Mouse (Mus musculus) forebrain, embryonic 16.5 days (tissue): ENCODE measurements around the gene Elmo1. TPM values are rescaled to one million over a fixed set of nuclear protein-coding genes. Genes with fewer than 3 reads are reported as not detected.
A peak's percentile ranks its signal among the peaks of the same experiment; 100 is the strongest.

Experiments
- ATAC-seq: fragments of 200-750 bp; cut with Nextera tagmentation; 2 replicates; pipeline ENCODE4 v1.8.0; 2017; ENCODE audit warnings: mild to moderate bottlenecking, moderate library complexity
- H3K27ac ChIP-seq: fragments of 300-500 bp; sonication (generic); 2 replicates; pipeline ENCODE4 v1.5.1; 2014; ENCODE audit warnings: low read length, control low read depth
- H3K27me3 ChIP-seq: fragments of 300-500 bp; sonication (generic); replicated peaks from 2 replicates; pipeline ENCODE4 v1.6.1; 2014; ENCODE audit warnings: low read length; ENCODE audit not compliant: control insufficient read depth, insufficient read depth
- H3K36me3 ChIP-seq: fragments of 300-500 bp; sonication (generic); 2 replicates; pipeline ENCODE4 v1.6.1; 2014; ENCODE audit not compliant: control insufficient read depth, insufficient read depth
- H3K4me1 ChIP-seq: fragments of 300-500 bp; sonication (generic); replicated peaks from 2 replicates; pipeline ENCODE4 v1.6.1; 2014; ENCODE audit warnings: low read length; ENCODE audit not compliant: control insufficient read depth, insufficient read depth
- H3K4me2 ChIP-seq: fragments of 300-500 bp; sonication (generic); 2 replicates; pipeline ENCODE4 v1.6.1; 2014; ENCODE audit warnings: mild to moderate bottlenecking, low read length, control low read depth
- H3K4me3 ChIP-seq: fragments of 300-500 bp; sonication (generic); replicated peaks from 2 replicates; pipeline ENCODE4 v1.5.1; 2014; ENCODE audit warnings: mild to moderate bottlenecking, low read length, control low read depth
- H3K9ac ChIP-seq: fragments of 300-500 bp; sonication (generic); replicated peaks from 2 replicates; pipeline ENCODE4 v1.6.1; 2014; ENCODE audit warnings: low read depth, low read length, control low read depth
- H3K9me3 ChIP-seq: fragments of 300-500 bp; sonication (generic); 2 replicates; pipeline ENCODE4 v1.6.1; 2016; ENCODE audit warnings: low read length; ENCODE audit not compliant: control insufficient read depth
- WGBS: fragments of 180-500 bp; shearing (Covaris S2); extraction: QIAGEN DNeasy Blood & Tissue Kit; methylation state at CpG from one replicate; pipeline ENCODE4 v1.1.7; 2014; 5-methylcytosine and 5-hydroxymethylcytosine counted together
- polyA plus RNA-seq: library from polyadenylated mRNA; unstranded; fragments of >200 nt; fragmentation: Nextera tagmentation; extraction: Ambion mirVana; gene quantifications from 2 replicates; pipeline ENCODE4 v1.2.1, GENCODE M21; 2015

Gene Elmo1
- polyA plus RNA-seq, 1 experiment from 2014 or later: 42.4 TPM

- no peak overlapping the region for H3K4me2 ChIP-seq
- ATAC-seq: peak; percentile 81
Observed at GRCm38 (mm10) chr13:20139825-20140665, 49.6 kb downstream of the Elmo1 start.

GRCm38 (mm10) chr13:20142637-20143036 is 52.2 kb downstream of the Elmo1 start:
- Histone ChIP-seq H3K9ac (no peak overlapping the region), H3K9me3 (no peaks in the 10 kb centered on the region), H3K27me3 (no peaks in the 10 kb centered on the region), H3K36me3 (no peaks in the 10 kb centered on the region), H3K27ac (no peak overlapping the region), H3K4me3 (no peak overlapping the region), H3K4me2 (no peak overlapping the region), H3K4me1 (peaks cover 7% of the 10 kb centered on the region)
- no peak for ATAC-seq
- WGBS: 31% methylated on average over 1 of the region's 1 CpGs

More at GRCm38 (mm10) chr13:20139825-20140665, 49.6 kb downstream of the Elmo1 start:
- no peaks in the 10 kb centered on the region for H3K36me3 ChIP-seq
- H3K27me3 ChIP-seq: 0 out of 2 replicates have a peak, but pooled peaks cover 3% of the 10 kb centered on the region
- H3K4me1 ChIP-seq: peaks cover 7% of the 10 kb centered on the region
- no peaks in the 10 kb centered on the region for H3K9me3 ChIP-seq
- H3K4me3 ChIP-seq: no peak overlapping the region
- H3K9ac ChIP-seq: no peak overlapping the region
- 67% methylated on average over 4 of the region's 4 CpGs for WGBS
- 0 out of 2 replicates have a peak overlapping the region, but pooled peaks have one; percentile 10 for H3K27ac ChIP-seq

DNA sequence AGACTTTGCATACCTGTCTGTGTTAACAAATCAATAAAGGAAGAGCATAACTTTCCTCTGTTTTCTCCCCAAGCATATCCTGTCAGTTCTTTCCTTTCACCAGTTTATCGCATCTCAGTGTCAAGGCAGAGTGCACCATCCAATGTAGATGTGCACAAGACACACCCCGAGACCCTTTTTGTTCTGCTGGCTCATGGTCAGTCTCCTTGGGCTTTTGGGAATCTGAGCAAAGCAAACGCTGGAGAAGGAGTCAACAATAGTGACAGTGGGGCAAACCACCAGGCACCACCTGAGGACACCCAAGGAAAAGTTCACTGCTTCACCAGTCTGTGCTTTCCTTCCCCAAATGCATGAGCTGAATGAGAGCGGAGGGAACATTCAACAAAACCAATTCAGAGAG is 56.5 kb downstream of the Elmo1 start:
- Histone ChIP-seq H3K9ac (no peak overlapping the region), H3K27ac (no peak overlapping the region), H3K4me1 (no peaks in the 10 kb centered on the region), H3K36me3 (no peaks in the 10 kb centered on the region), H3K9me3 (no peaks in the 10 kb centered on the region), H3K27me3 (no peaks in the 10 kb centered on the region), H3K4me3 (no peak overlapping the region), H3K4me2 (no peak overlapping the region)
- 93% methylated on average over 4 of the region's 4 CpGs for WGBS
- no peak for ATAC-seq

DNA sequence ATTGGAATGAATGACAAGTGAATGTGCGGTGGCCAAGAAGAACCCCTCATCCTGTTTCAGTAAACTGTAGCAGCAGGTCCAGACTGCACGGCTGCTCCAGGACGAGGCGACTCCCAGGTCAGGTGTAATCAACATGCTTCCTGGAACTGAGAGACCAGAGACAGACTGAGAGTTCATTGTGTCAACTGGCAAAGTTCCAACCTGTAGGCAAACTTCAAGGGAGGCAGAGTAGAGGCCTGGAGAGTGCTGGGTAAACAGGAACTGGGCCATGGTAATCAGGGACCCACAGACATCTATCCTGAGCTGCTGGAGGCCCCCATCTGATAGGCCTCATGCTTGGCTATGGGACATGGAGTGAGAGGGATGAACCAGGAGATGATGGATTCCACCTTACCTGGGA is 57.3 kb downstream of the Elmo1 start:
- Histone ChIP-seq H3K36me3 (no peaks in the 10 kb centered on the region), H3K27me3 (no peaks in the 10 kb centered on the region), H3K4me2 (no peak overlapping the region), H3K9me3 (no peaks in the 10 kb centered on the region), H3K4me1 (no peaks in the 10 kb centered on the region), H3K27ac (no peak overlapping the region), H3K9ac (no peak overlapping the region), H3K4me3 (no peak overlapping the region)
- no peak for ATAC-seq
- WGBS: 94% methylated on average over 4 of the region's 4 CpGs

- H3K9ac ChIP-seq: no peak overlapping the region
- WGBS: 87% methylated on average over 11 of the region's 11 CpGs
- H3K36me3 ChIP-seq: no peaks in the 10 kb centered on the region
- no peaks in the 10 kb centered on the region for H3K27me3 ChIP-seq
- H3K27ac ChIP-seq: no peak overlapping the region
- no peak overlapping the region for H3K4me3 ChIP-seq
- H3K4me1 ChIP-seq: no peaks in the 10 kb centered on the region
- H3K4me2 ChIP-seq: no peak overlapping the region
- no peak for ATAC-seq
- H3K9me3 ChIP-seq: no peaks in the 10 kb centered on the region
Observed at GRCm38 (mm10) chr13:20150130-20150835, 59.9 kb downstream of the Elmo1 start.

- no peaks in the 10 kb centered on the region for H3K36me3 ChIP-seq
- no peak overlapping the region for H3K4me2 ChIP-seq
- ATAC-seq: no peak
- 39% methylated on average over 4 of the region's 4 CpGs for WGBS
- no peak overlapping the region for H3K9ac ChIP-seq
- H3K4me1 ChIP-seq: no peaks in the 10 kb centered on the region
- H3K9me3 ChIP-seq: no peaks in the 10 kb centered on the region
- no peaks in the 10 kb centered on the region for H3K27me3 ChIP-seq
- H3K27ac ChIP-seq: no peak overlapping the region
- no peak overlapping the region for H3K4me3 ChIP-seq
Observed at GRCm38 (mm10) chr13:20151302-20151978, 61.0 kb downstream of the Elmo1 start.

DNA sequence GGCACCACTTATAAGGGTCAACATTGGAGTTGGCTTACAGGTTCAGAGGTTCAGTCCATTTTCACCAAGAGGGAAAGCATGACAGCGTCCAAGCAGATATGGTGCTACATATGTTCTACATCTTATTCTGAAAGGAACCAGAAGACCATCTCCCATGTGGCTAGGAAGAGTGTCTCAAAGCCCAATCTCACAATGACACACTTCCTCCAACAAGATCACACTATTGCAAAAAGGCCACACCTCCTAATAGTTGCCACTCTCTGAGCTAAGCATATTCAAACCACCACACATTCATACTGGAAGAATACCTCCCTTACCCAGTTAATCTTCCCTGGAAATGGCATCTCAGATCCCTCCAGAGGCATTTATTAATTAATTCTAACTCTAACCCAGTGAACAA is 66.7 kb downstream of the Elmo1 start:
- no peak overlapping the region for H3K4me2 ChIP-seq
- ATAC-seq: no peak
- H3K4me3 ChIP-seq: no peak overlapping the region
- no peaks in the 10 kb centered on the region for H3K27me3 ChIP-seq
- no peaks in the 10 kb centered on the region for H3K36me3 ChIP-seq
- H3K9ac ChIP-seq: no peak overlapping the region
- WGBS: 96% methylated on average over 1 of the region's 1 CpGs
- H3K4me1 ChIP-seq: no peaks in the 10 kb centered on the region
- no peak overlapping the region for H3K27ac ChIP-seq
- H3K9me3 ChIP-seq: no peaks in the 10 kb centered on the region

GRCm38 (mm10) chr13:20157529-20157928 is 67.1 kb downstream of the Elmo1 start:
- Histone ChIP-seq H3K4me3 (no peak overlapping the region), H3K27me3 (no peaks in the 10 kb centered on the region), H3K4me1 (no peaks in the 10 kb centered on the region), H3K9ac (no peak overlapping the region), H3K9me3 (no peaks in the 10 kb centered on the region), H3K36me3 (no peaks in the 10 kb centered on the region), H3K4me2 (no peak overlapping the region), H3K27ac (no peak overlapping the region)
- 91% methylated on average over 5 of the region's 5 CpGs for whole genome bisulfite sequencing
- ATAC-seq: no peak

DNA sequence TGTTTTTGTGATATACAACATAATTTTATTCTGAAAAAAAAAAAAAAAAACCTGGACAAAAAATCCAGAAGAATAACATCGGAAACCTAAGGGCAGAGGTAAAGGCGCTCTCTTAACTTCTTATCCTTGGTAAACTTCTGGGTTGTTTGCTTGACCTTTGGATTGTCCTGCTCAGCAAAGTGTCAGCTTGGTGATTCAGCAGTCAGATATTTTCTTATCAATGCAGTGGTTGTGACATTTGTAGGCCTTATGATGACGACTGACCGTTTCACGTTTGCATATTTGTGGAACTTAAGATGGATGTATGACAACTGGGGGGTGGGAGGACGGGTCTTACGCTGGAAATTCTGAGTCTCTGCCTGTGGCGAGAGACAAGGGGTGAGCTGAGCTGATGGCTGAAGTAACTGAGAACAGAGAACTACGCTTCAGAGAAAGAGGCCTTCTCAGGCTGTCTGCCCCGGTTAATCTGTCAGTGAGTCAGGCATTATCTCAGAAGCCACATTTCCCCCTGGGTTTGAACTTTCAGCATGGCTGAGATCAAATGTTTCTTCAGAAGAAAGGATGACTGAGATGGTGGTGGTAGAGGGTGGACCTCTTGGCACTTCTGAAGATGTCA is 73.1 kb downstream of the Elmo1 start:
- Histone ChIP-seq H3K4me1 (no peaks in the 10 kb centered on the region), H3K36me3 (no peaks in the 10 kb centered on the region), H3K4me2 (no peak overlapping the region), H3K4me3 (no peak overlapping the region), H3K27ac (no peak overlapping the region), H3K9ac (no peak overlapping the region), H3K9me3 (no peaks in the 10 kb centered on the region), H3K27me3 (no peaks in the 10 kb centered on the region)
- ATAC-seq: no peak
- WGBS: 93% methylated on average over 10 of the region's 10 CpGs
